Mouse (Mus musculus) forebrain, embryonic 13.5 days (tissue): ENCODE results near the gene Flt4. TPM values are rescaled to one million over a fixed set of nuclear protein-coding genes. Genes with fewer than 3 reads are reported as not detected.

Experiments
- ATAC-seq: fragments of 200-750 bp; cut with Nextera tagmentation; 2 replicates; pipeline ENCODE4 v1.8.0; 2017
- H3K27ac ChIP-seq: fragments of 300-500 bp; sonication (generic); 2 replicates; pipeline ENCODE4 v1.5.1; 2015; ENCODE audit warnings: inconsistent platforms, mild to moderate bottlenecking, moderate library complexity
- H3K27me3 ChIP-seq: fragments of 300-500 bp; sonication (generic); 2 replicates; pipeline ENCODE4 v1.6.1; 2015; ENCODE audit warnings: mild to moderate bottlenecking, inconsistent platforms
- H3K36me3 ChIP-seq: fragments of 300-500 bp; sonication (generic); 2 replicates; pipeline ENCODE4 v1.6.1; 2015; ENCODE audit warnings: mild to moderate bottlenecking, inconsistent platforms; ENCODE audit not compliant: poor library complexity, severe bottlenecking
- H3K4me1 ChIP-seq: fragments of 300-500 bp; sonication (generic); 2 replicates; pipeline ENCODE4 v1.6.1; 2015; ENCODE audit warnings: inconsistent platforms
- H3K4me2 ChIP-seq: fragments of 300-500 bp; sonication (generic); 2 replicates; pipeline ENCODE4 v1.6.1; 2015; ENCODE audit warnings: inconsistent platforms, mild to moderate bottlenecking, moderate library complexity
- H3K4me3 ChIP-seq: fragments of 300-500 bp; sonication (generic); 2 replicates; pipeline ENCODE4 v1.5.1; 2015; ENCODE audit warnings: mild to moderate bottlenecking, inconsistent platforms
- H3K9ac ChIP-seq: fragments of 300-500 bp; sonication (generic); 2 replicates; pipeline ENCODE4 v1.6.1; 2015; ENCODE audit warnings: mild to moderate bottlenecking, inconsistent platforms
- H3K9me3 ChIP-seq: fragments of 300-500 bp; sonication (generic); replicated peaks from 2 replicates; pipeline ENCODE4 v1.6.1; 2016; ENCODE audit warnings: inconsistent platforms
- WGBS: fragments of 180-500 bp; shearing (Covaris S2); methylation state at CpG from one replicate; pipeline ENCODE4 v1.1.7; 2015; 5-methylcytosine and 5-hydroxymethylcytosine counted together
- polyA plus RNA-seq: library from polyadenylated mRNA; unstranded; fragments of >200 nt; fragmentation: Nextera tagmentation; extraction: Ambion mirVana; gene quantifications from 2 replicates; pipeline ENCODE4 v1.2.1, GENCODE M21; 2015

The Flt4 gene
- polyA plus RNA-seq, 1 experiment from 2014 or later = 1.5 TPM

- no peak overlapping the region for H3K4me2 ChIP-seq
- no peaks in the 10 kb centered on the region for H3K27me3 ChIP-seq
- H3K4me3 ChIP-seq = no peak overlapping the region
- H3K4me1 ChIP-seq = no peaks in the 10 kb centered on the region
- no peak for ATAC-seq
- H3K9ac ChIP-seq = no peak overlapping the region
- peaks cover 12% of the 10 kb centered on the region for H3K36me3 ChIP-seq
- H3K27ac ChIP-seq = no peak overlapping the region
- H3K9me3 ChIP-seq = no peaks in the 10 kb centered on the region
- WGBS = 83% methylated on average over 12 of the region's 12 CpGs
These were observed 55.4 kb downstream of the Flt4 start for GRCm38 (mm10) chr11:49664262-49665140.

DNA sequence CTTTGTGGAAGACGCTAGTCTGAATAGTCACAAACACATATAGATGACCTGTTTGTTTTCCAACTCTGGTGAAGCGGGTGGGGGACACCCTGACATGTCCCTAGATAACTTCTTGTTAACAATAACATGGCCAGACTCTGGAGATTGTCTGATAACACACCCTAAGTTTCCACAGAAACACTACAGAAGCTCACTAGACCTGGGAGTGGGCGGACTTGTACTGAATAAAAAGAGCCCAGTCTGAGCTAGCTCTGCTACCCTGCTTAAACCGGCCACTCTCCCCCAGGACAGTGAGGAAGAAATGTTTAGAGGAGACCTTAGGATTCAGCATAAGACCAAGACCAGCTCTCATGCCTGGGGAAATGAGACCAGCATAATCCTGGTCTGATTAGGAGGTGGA lies 56.4 kb downstream of the Flt4 start:
- Histone ChIP-seq H3K36me3 (peaks cover 19% of the 10 kb centered on the region), H3K27ac (no peak overlapping the region), H3K4me2 (no peak overlapping the region), H3K27me3 (no peaks in the 10 kb centered on the region), H3K9ac (no peak overlapping the region), H3K9me3 (no peaks in the 10 kb centered on the region), H3K4me1 (no peaks in the 10 kb centered on the region), H3K4me3 (no peak overlapping the region)
- 83% methylated on average over 4 of the region's 4 CpGs for WGBS
- ATAC-seq = no peak

GRCm38 (mm10) chr11:49673433-49673832 lies 64.4 kb downstream of the Flt4 start:
- Histone ChIP-seq H3K4me3 (no peak overlapping the region), H3K4me2 (no peak overlapping the region), H3K36me3 (peaks cover 74% of the 10 kb centered on the region), H3K27me3 (no peaks in the 10 kb centered on the region), H3K9ac (no peak overlapping the region), H3K4me1 (no peaks in the 10 kb centered on the region), H3K27ac (no peak overlapping the region), H3K9me3 (no peaks in the 10 kb centered on the region)
- no peak for ATAC-seq
- WGBS = 70% methylated on average over 3 of the region's 3 CpGs

- 95% methylated on average over 12 of the region's 12 CpGs for WGBS
- Histone ChIP-seq H3K36me3 (peaks cover 84% of the 10 kb centered on the region), H3K9me3 (no peaks in the 10 kb centered on the region), H3K4me2 (no peak overlapping the region), H3K27me3 (no peaks in the 10 kb centered on the region), H3K4me1 (no peaks in the 10 kb centered on the region), H3K4me3 (no peak overlapping the region), H3K9ac (no peak overlapping the region), H3K27ac (no peak overlapping the region)
- no peak for ATAC-seq
These were observed 75.3 kb downstream of the Flt4 start for GRCm38 (mm10) chr11:49684237-49684973.

DNA sequence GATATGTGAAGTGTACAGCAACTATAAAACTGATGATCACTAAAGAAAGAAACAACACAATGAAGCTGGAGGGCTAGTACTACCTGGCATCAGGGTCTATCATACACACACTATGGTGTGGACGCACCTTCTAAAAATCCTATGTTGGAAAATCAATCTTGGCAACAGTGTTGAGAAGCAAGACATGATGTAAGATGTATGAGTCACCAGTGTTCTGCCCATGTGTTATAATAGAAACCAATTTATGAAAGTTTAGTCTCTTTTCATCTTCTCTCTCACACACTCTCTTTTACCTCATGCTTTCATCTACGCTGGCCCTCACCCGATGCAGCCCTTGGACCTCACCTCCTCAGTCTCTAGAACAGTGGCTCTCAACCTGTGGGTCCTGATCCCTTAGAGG lies 86.0 kb downstream of the Flt4 start:
- Histone ChIP-seq H3K9me3 (no peaks in the 10 kb centered on the region), H3K4me2 (no peak overlapping the region)
- no peak for ATAC-seq

GRCm38 (mm10) chr11:49695695-49696094 lies 86.6 kb downstream of the Flt4 start:
- H3K36me3 ChIP-seq = peaks cover 46% of the 10 kb centered on the region
- 99% methylated on average over 2 of the region's 2 CpGs for WGBS
- no peak overlapping the region for H3K4me3 ChIP-seq
- no peak for ATAC-seq
- no peak overlapping the region for H3K27ac ChIP-seq
- H3K4me1 ChIP-seq = peaks cover 5% of the 10 kb centered on the region; the same call in 1 of the 2 replicates
- H3K9ac ChIP-seq = no peak overlapping the region
- no peaks in the 10 kb centered on the region for H3K9me3 ChIP-seq
- no peaks in the 10 kb centered on the region for H3K27me3 ChIP-seq
- no peak overlapping the region for H3K4me2 ChIP-seq

More for the DNA sequence above, 86.0 kb downstream of the Flt4 start:
- WGBS = 94% methylated on average over 3 of the region's 3 CpGs
- H3K36me3 ChIP-seq = peaks cover 49% of the 10 kb centered on the region
- peaks cover 11% of the 10 kb centered on the region for H3K4me1 ChIP-seq
- no peak overlapping the region for H3K27ac ChIP-seq
- no peak overlapping the region for H3K4me3 ChIP-seq
- no peak overlapping the region for H3K9ac ChIP-seq
- H3K27me3 ChIP-seq = no peaks in the 10 kb centered on the region

DNA sequence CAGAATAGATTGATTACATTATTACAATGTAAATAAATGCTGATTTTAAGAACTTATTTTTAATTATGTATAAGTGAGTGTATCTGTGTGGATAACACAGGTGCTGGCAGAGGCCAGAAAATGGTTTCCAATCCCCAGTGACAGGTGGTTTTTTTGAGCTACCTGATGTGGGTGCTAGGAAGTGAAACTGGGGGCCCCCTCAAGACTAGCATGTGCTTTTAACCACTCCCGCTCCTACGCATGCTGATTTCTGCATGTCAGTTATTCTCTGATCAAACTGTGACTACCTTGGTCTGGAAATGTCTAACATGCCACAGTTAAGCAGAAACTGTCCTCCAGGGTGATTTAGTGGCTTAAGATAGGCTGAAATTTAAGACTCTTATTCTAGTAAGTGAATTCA lies 87.4 kb downstream of the Flt4 start:
- no peaks in the 10 kb centered on the region for H3K9me3 ChIP-seq
- no peaks in the 10 kb centered on the region for H3K27me3 ChIP-seq
- peaks cover 52% of the 10 kb centered on the region for H3K36me3 ChIP-seq
- H3K4me3 ChIP-seq = no peak overlapping the region
- no peak for ATAC-seq
- WGBS = 96% methylated on average over 2 of the region's 2 CpGs
- no peak overlapping the region for H3K9ac ChIP-seq
- H3K4me2 ChIP-seq = no peak overlapping the region
- H3K27ac ChIP-seq = no peak overlapping the region
- 0 out of 2 replicates have a peak, but pooled peaks cover 3% of the 10 kb centered on the region for H3K4me1 ChIP-seq

GRCm38 (mm10) chr11:49697779-49698178 lies 88.7 kb downstream of the Flt4 start:
- H3K4me1 ChIP-seq = 0 out of 2 replicates have a peak, but pooled peaks cover 3% of the 10 kb centered on the region
- no peaks in the 10 kb centered on the region for H3K9me3 ChIP-seq
- no peak overlapping the region for H3K9ac ChIP-seq
- no peaks in the 10 kb centered on the region for H3K27me3 ChIP-seq
- H3K27ac ChIP-seq = no peak overlapping the region
- peaks cover 55% of the 10 kb centered on the region for H3K36me3 ChIP-seq
- no peak overlapping the region for H3K4me2 ChIP-seq
- no peak overlapping the region for H3K4me3 ChIP-seq
- WGBS = 93% methylated on average over 5 of the region's 5 CpGs
- no peak for ATAC-seq

GRCm38 (mm10) chr11:49699079-49699478 lies 90.0 kb downstream of the Flt4 start:
- peaks cover 54% of the 10 kb centered on the region for H3K36me3 ChIP-seq
- no peak for ATAC-seq
- no peak overlapping the region for H3K9ac ChIP-seq
- no peaks in the 10 kb centered on the region for H3K27me3 ChIP-seq
- H3K4me1 ChIP-seq = 0 out of 2 replicates have a peak, but pooled peaks cover 3% of the 10 kb centered on the region
- WGBS = 97% methylated on average over 1 of the region's 1 CpGs
- no peak overlapping the region for H3K4me3 ChIP-seq
- no peak overlapping the region for H3K27ac ChIP-seq
- H3K4me2 ChIP-seq = no peak overlapping the region
- H3K9me3 ChIP-seq = no peaks in the 10 kb centered on the region

- Histone ChIP-seq H3K27me3 (no peaks in the 10 kb centered on the region), H3K9ac (no peak overlapping the region), H3K9me3 (no peaks in the 10 kb centered on the region), H3K36me3 (peaks cover 73% of the 10 kb centered on the region), H3K27ac (no peak overlapping the region), H3K4me1 (no peaks in the 10 kb centered on the region), H3K4me3 (no peak overlapping the region), H3K4me2 (no peak overlapping the region)
- no peak for ATAC-seq
- 99% methylated on average over 8 of the region's 8 CpGs for WGBS
These were observed 93.0 kb downstream of the Flt4 start for GRCm38 (mm10) chr11:49702014-49702413.
